Mouse (Mus musculus) embryonic fibroblast, embryonic 13.5 days (primary cell): Measurements from ENCODE around the gene Fryl.

ENCODE experiments used
- CTCF ChIP-seq: IDR thresholded peaks from 2 replicates; pipeline ENCODE4 v1.5.1; 2011; ENCODE audit warnings: mild to moderate bottlenecking, control low read depth, low read length, moderate library complexity, borderline replicate concordance; ENCODE audit not compliant: insufficient read depth
- POLR2A ChIP-seq: IDR thresholded peaks from 2 replicates; pipeline ENCODE4 v1.6.1; 2011; ENCODE audit warnings: low read depth, mild to moderate bottlenecking, control low read depth, low read length, moderate library complexity

GRCm38 (mm10) chr5:73205996-73206629, 50.3 kb downstream of the Fryl start:
- TF ChIP-seq CTCF (no peak), POLR2A (no peak)
